Comparison of ENCODE assay signal across 21 mouse cellular contexts in the genomic region with DNA sequence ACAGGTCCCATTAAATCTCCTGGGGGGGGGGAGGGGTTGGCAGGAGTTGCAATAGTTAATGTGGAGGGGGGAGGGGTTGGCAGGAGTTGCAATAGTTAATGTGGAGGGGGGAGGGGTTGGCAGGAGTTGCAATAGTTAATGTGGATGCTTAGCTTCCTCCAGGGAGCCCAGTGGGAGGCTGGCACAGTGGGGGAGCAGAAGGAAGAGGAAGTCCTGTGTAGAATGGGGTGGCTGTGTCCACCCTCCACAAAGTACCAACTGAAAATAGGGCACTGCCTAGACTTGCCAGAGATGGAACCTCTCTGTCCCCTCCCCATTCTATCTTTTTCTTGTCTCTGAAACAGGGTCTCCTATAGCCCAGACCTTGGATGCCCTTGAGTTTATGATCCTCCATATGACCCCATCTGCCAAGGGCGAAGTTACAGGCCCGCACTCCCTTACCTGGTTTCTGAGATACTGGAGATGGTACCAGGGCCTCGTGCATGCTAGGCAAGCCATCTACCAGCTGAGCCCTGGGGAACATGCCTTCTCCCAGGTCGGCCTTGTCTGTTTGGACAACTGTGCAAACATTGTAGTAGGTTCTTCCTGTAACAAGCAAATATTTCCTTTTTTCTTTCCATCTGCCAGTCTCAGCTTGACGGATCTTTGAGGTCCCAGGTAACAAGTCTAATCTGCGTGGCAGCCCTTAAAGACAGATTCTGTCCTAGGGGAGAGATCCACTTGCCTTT. TPM values are rescaled to one million over a fixed set of nuclear protein-coding genes. Genes with fewer than 3 reads are reported as not detected.
DNase-seq lines count a peak whose midpoint lies in the region; ATAC-seq and TF ChIP-seq lines count a peak whose summit lies in the region.
"Had no signal": no experiment of that assay in that cellular context is flagged by ENCODE, and none has a peak within 500 bp of the region (broad histone marks: within the 10 kb centered on the region; RNA-seq: fewer than 3 reads in every experiment).

No protein-coding gene starts in this region.

- H3K4me1 ChIP-seq in intestine, embryonic 15.5 days (replicated peaks) = peaks cover 10% of the 10 kb centered on the region; the same call in 1 of the 2 replicates
- H3K4me1 ChIP-seq in intestine, postnatal 0 days (replicated peaks; ENCODE audit: control insufficient read depth, insufficient read depth, low read length) = 0 out of 2 replicates have a peak, but pooled peaks cover 8% of the 10 kb centered on the region
- peaks cover 22% of the 10 kb centered on the region for H3K4me1 ChIP-seq in lung, embryonic 15.5 days
- H3K4me1 ChIP-seq in lung, adult 2 months (ENCODE audit: control insufficient read depth, insufficient read depth, low read length) = peaks cover 3% of the 10 kb centered on the region; the same call in 1 of the 2 replicates
- H3K4me1 ChIP-seq in liver, embryonic 13.5 days (replicated peaks) = peaks cover 69% of the 10 kb centered on the region

- no peak overlapping the region for H3K9ac ChIP-seq in intestine, embryonic 15.5 days
- H3K9ac ChIP-seq in intestine, postnatal 0 days (ENCODE audit: low read depth, low read length) = no peak overlapping the region
- H3K9ac ChIP-seq in lung, embryonic 15.5 days = no peak overlapping the region
- no peak overlapping the region for H3K9ac ChIP-seq in liver, embryonic 13.5 days
- H3K9ac ChIP-seq: heart, embryonic 12.5 days; midbrain, embryonic 12.5 days had no signal

- H3K27me3 ChIP-seq in intestine, embryonic 15.5 days (replicated peaks) = no peaks in the 10 kb centered on the region
- H3K27me3 ChIP-seq in intestine, postnatal 0 days (replicated peaks; ENCODE audit: control insufficient read depth, insufficient read depth, low read length) = no peaks in the 10 kb centered on the region
- no peaks in the 10 kb centered on the region for H3K27me3 ChIP-seq in lung, embryonic 15.5 days
- no peaks in the 10 kb centered on the region for H3K27me3 ChIP-seq in liver, embryonic 13.5 days
- H3K27me3 ChIP-seq: heart, embryonic 12.5 days; midbrain, embryonic 12.5 days had no signal

- peak; percentile 32; the same call in 1 of the 2 replicates for ATAC-seq in intestine, embryonic 15.5 days
- no peak for ATAC-seq in intestine, postnatal 0 days
- ATAC-seq in lung, embryonic 15.5 days (ENCODE audit: borderline replicate concordance, extremely low read depth, low FRiP score, low TSS enrichment) = peak; percentile 13; the same call in 1 of the 2 replicates
- peak; percentile 21; the same call in 1 of the 2 replicates for ATAC-seq in liver, embryonic 13.5 days (ENCODE audit: low read depth)
- ATAC-seq: forebrain, embryonic 14.5 days had no signal

- no peak for TF ChIP-seq CTCF in intestine, postnatal 0 days (IDR thresholded peaks at IDR 0.05; ENCODE audit: low read depth)
- no peak for TF ChIP-seq CTCF in lung, adult 2 months (IDR thresholded peaks at IDR 0.05; ENCODE audit: insufficient read depth, low read length)

- no peak for DNase-seq in lung, adult 2 months
- no peak for DNase-seq in liver, embryonic 13.5 days
- no peak for DNase-seq in neural tube, embryonic 10.5 days (ENCODE audit: extremely low spot score, low spot score)
- DNase-seq in right cerebral cortex, adult 2 months (ENCODE audit: low spot score in 2 of 2) = no peak
- no peak for DNase-seq in natural killer cell, adult 2 months (ENCODE audit: low spot score in 2 of 2)
- DNase-seq: cerebellum, adult 8-10 months; gastrocnemius, adult 2 months; retina, postnatal 1 day; spleen, adult 18-20 months had no signal

- WGBS in intestine, embryonic 15.5 days = 58% methylated on average over 6 of the region's 6 CpGs
- WGBS in intestine, postnatal 0 days = 49% methylated on average over 6 of the region's 6 CpGs
- WGBS in lung, embryonic 15.5 days = 63% methylated on average over 6 of the region's 6 CpGs
- 59% methylated on average over 6 of the region's 6 CpGs for WGBS in lung, adult 2 months
- WGBS in liver, embryonic 13.5 days (ENCODE audit: insufficient replicate concordance) = 59% methylated on average over 6 of the region's 6 CpGs

- H3K36me3 ChIP-seq in intestine, embryonic 15.5 days = no peaks in the 10 kb centered on the region
- H3K36me3 ChIP-seq in intestine, postnatal 0 days (ENCODE audit: control insufficient read depth, insufficient read depth) = no peaks in the 10 kb centered on the region; the same call in 1 of the 2 replicates
- no peaks in the 10 kb centered on the region for H3K36me3 ChIP-seq in lung, embryonic 15.5 days
- peaks cover 13% of the 10 kb centered on the region; the same call in 1 of the 2 replicates for H3K36me3 ChIP-seq in liver, embryonic 13.5 days
- H3K36me3 ChIP-seq: heart, embryonic 12.5 days; midbrain, embryonic 12.5 days had no signal

- TF ChIP-seq POLR2A in lung, adult 2 months (IDR thresholded peaks at IDR 0.05; ENCODE audit: borderline replicate concordance, extremely low read depth, low read depth, low read length) = no peak

- no peaks in the 10 kb centered on the region for H3K9me3 ChIP-seq in intestine, embryonic 15.5 days
- no peaks in the 10 kb centered on the region for H3K9me3 ChIP-seq in intestine, postnatal 0 days (ENCODE audit: control insufficient read depth)
- no peaks in the 10 kb centered on the region for H3K9me3 ChIP-seq in lung, embryonic 15.5 days
- no peaks in the 10 kb centered on the region for H3K9me3 ChIP-seq in liver, embryonic 13.5 days (replicated peaks)
- H3K9me3 ChIP-seq: heart, embryonic 12.5 days; midbrain, embryonic 12.5 days had no signal

- no peak overlapping the region for H3K4me2 ChIP-seq in intestine, embryonic 15.5 days (replicated peaks)
- H3K4me2 ChIP-seq in intestine, postnatal 0 days (replicated peaks; ENCODE audit: low read depth) = no peak overlapping the region
- no peak overlapping the region for H3K4me2 ChIP-seq in lung, embryonic 15.5 days
- peak overlapping the region; percentile 33 for H3K4me2 ChIP-seq in liver, embryonic 13.5 days
- H3K4me2 ChIP-seq: heart, embryonic 12.5 days; midbrain, embryonic 12.5 days had no signal

- H3K4me3 ChIP-seq in intestine, embryonic 15.5 days (replicated peaks) = no peak overlapping the region
- no peak overlapping the region for H3K4me3 ChIP-seq in intestine, postnatal 0 days (ENCODE audit: low read depth, low read length)
- no peak overlapping the region for H3K4me3 ChIP-seq in lung, embryonic 15.5 days
- H3K4me3 ChIP-seq in lung, adult 2 months (replicated peaks; ENCODE audit: extremely low read depth, low read depth, low read length) = no peak overlapping the region
- no peak overlapping the region for H3K4me3 ChIP-seq in liver, embryonic 13.5 days (replicated peaks)
- H3K4me3 ChIP-seq: gastrocnemius, adult 2 months; heart, embryonic 12.5 days; midbrain, embryonic 12.5 days had no signal

- no peak overlapping the region for H3K27ac ChIP-seq in intestine, embryonic 15.5 days
- H3K27ac ChIP-seq in intestine, postnatal 0 days (ENCODE audit: low read depth, low read length) = no peak overlapping the region
- no peak overlapping the region for H3K27ac ChIP-seq in lung, embryonic 15.5 days
- peak overlapping the region; percentile 76; the same call in 1 of the 2 replicates for H3K27ac ChIP-seq in liver, embryonic 13.5 days
- H3K27ac ChIP-seq: gastrocnemius, adult 2 months; midbrain, embryonic 12.5 days had no signal

RNA-seq across cellular contexts. Expression of gene Slc36a1, which starts 5.6 kb away (rescaled TPM):
- polyA plus RNA-seq in intestine, embryonic 15.5 days (2015; fragmentation: Nextera tagmentation; extraction: Ambion mirVana) = 2.4 and 2.8 TPM in 2 replicates
- 4.3 and 5.4 TPM in 2 replicates for polyA plus RNA-seq in intestine, postnatal 0 days (2015; fragmentation: Nextera tagmentation; extraction: Ambion mirVana)
- polyA plus RNA-seq in lung, embryonic 15.5 days (2015; fragmentation: Nextera tagmentation; extraction: Ambion mirVana) = 2.0 and 2.6 TPM in 2 replicates
- 15.6 and 19.4 TPM in 2 replicates for polyA plus RNA-seq in lung, adult 2 months (2012; rRNA removed)
- polyA plus RNA-seq in liver, embryonic 13.5 days (2015; fragmentation: Nextera tagmentation; extraction: Ambion mirVana) = 1.4 and 1.8 TPM in 2 replicates

RNA-seq across cellular contexts. Expression of gene Slc36a2, which starts 24.9 kb away (rescaled TPM):
- 0.31 and 0.69 TPM in 2 replicates for polyA plus RNA-seq in intestine, embryonic 15.5 days (2015; fragmentation: Nextera tagmentation; extraction: Ambion mirVana)
- not detected in 2 replicates for polyA plus RNA-seq in intestine, postnatal 0 days (2015; fragmentation: Nextera tagmentation; extraction: Ambion mirVana)
- 3.0 and 3.7 TPM in 2 replicates for polyA plus RNA-seq in lung, embryonic 15.5 days (2015; fragmentation: Nextera tagmentation; extraction: Ambion mirVana)
- polyA plus RNA-seq in lung, adult 2 months (2012; rRNA removed) = 75.9 and 90.6 TPM in 2 replicates
- 9.2 and 10.0 TPM in 2 replicates for polyA plus RNA-seq in liver, embryonic 13.5 days (2015; fragmentation: Nextera tagmentation; extraction: Ambion mirVana)
- polyA plus RNA-seq: C2C12; midbrain, embryonic 12.5 days had no signal

RNA-seq across cellular contexts. Expression of gene Slc36a3, which starts 58.3 kb away (rescaled TPM):
- not detected in 2 replicates for polyA plus RNA-seq in intestine, embryonic 15.5 days (2015; fragmentation: Nextera tagmentation; extraction: Ambion mirVana)
- not detected in 2 replicates for polyA plus RNA-seq in intestine, postnatal 0 days (2015; fragmentation: Nextera tagmentation; extraction: Ambion mirVana)
- polyA plus RNA-seq in lung, embryonic 15.5 days (2015; fragmentation: Nextera tagmentation; extraction: Ambion mirVana) = not detected in 2 replicates
- 0.18 and 0.22 TPM in 2 replicates for polyA plus RNA-seq in lung, adult 2 months (2012; rRNA removed)
- polyA plus RNA-seq in liver, embryonic 13.5 days (2015; fragmentation: Nextera tagmentation; extraction: Ambion mirVana) = not detected in 2 replicates
- polyA plus RNA-seq: brain, embryonic 14.5 days; embryonic facial prominence, embryonic 11.5 days; forebrain, embryonic 14.5 days; heart, embryonic 12.5 days; hindbrain, embryonic 11.5 days; lung, embryonic 16.5 days; midbrain, embryonic 12.5 days; neural tube, embryonic 11.5 days had no signal
